Mouse (Mus musculus): ENCODE results near the gene Trappc12.

DNA sequence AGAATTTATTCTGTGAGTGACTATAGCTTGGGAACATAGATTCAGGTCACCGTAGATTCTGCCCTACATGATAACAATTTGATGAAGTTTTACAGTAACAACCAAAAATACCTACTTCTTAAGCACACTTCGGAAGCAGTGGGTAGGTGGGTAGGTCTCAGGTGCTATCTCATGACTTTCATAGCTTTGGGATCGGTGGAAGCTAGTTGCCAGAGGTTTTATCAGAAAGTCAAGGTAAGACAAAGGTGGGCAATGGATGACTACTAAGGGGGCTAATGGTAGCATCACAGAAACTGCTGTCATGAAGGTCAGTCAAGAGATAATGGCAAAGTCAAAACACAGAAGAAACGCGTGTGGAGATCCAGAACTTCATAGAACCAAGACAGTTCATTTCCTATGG lies 604 bp upstream of the Trappc12 start:
- TF ChIP-seq CTCF (conservative IDR thresholded peaks at IDR 0.05; ENCODE audit: insufficient read depth, insufficient read length, low read depth, low read length) (no peak), POLR2A (IDR thresholded peaks at IDR 0.05; ENCODE audit: low read depth, low read length) (no peak)
